Mouse (Mus musculus): ENCODE results near the gene Ceacam9. TPM values are rescaled to one million over a fixed set of nuclear protein-coding genes. Genes with fewer than 3 reads are reported as not detected.

The Ceacam9 gene
- total and polyA plus RNA-seq, 2 experiments from 2014 or later = not detected

GRCm38 (mm10) chr7:16766443-16766842 is 44.7 kb downstream of the Ceacam9 start:
- no peaks in the 10 kb centered on the region for H3K27me3 ChIP-seq (ENCODE audit: control insufficient read depth, insufficient read depth, low read length)
- H3K4me2 ChIP-seq (ENCODE audit: low read depth, low read length) = no peak overlapping the region
- 73% methylated on average over 2 of the region's 2 CpGs for WGBS
- TF ChIP-seq EP300 (IDR thresholded peaks at IDR 0.05; ENCODE audit: low read depth) (no peak), CTCF (IDR thresholded peaks at IDR 0.05; ENCODE audit: low read depth) (no peak)
- no peaks in the 10 kb centered on the region for H3K36me3 ChIP-seq (replicated peaks; ENCODE audit: control insufficient read depth, insufficient read depth, low read length)
- H3K4me3 ChIP-seq (ENCODE audit: low read depth, low read length) = no peak overlapping the region
- H3K27ac ChIP-seq (ENCODE audit: low read depth) = peak overlapping the region; percentile 7; the same call in 1 of the 2 replicates
- H3K4me1 ChIP-seq (ENCODE audit: control insufficient read depth, insufficient read depth) = peaks cover 3% of the 10 kb centered on the region; the same call in 1 of the 2 replicates
- DNase-seq (ENCODE audit: low spot score) (no peak), ATAC-seq (ENCODE audit: insufficient read depth, low read depth) (no peak)
- H3K9me3 ChIP-seq (replicated peaks; ENCODE audit: control insufficient read depth, low read length) = no peaks in the 10 kb centered on the region
- H3K9ac ChIP-seq (replicated peaks; ENCODE audit: low read depth, low read length) = no peak overlapping the region

Other genes starting within 250 kb of the Ceacam9 start
- not detected in 2 replicates for gene Npas1, start 244.2 kb upstream of the Ceacam9 start, total RNA-seq (2014; rRNA removed; ENCODE audit: low replicate concordance)
- gene Npas1, start 244.2 kb upstream of the Ceacam9 start, polyA plus RNA-seq (2015; fragmentation: Nextera tagmentation; extraction: Ambion mirVana) = 0.18 and 0.29 TPM in 2 replicates
- gene Arhgap35, start 106.9 kb upstream of the Ceacam9 start, total RNA-seq (2014; rRNA removed; ENCODE audit: low replicate concordance) = 57.5 and 67.6 TPM in 2 replicates
- 9.7 and 10.0 TPM in 2 replicates for gene Arhgap35, start 106.9 kb upstream of the Ceacam9 start, polyA plus RNA-seq (2015; fragmentation: Nextera tagmentation; extraction: Ambion mirVana)
- 0.19 and 1.6 TPM in 2 replicates for gene Ceacam15, start 46.2 kb upstream of the Ceacam9 start, total RNA-seq (2014; rRNA removed; ENCODE audit: low replicate concordance)
- 1.5 and 2.5 TPM in 2 replicates for gene Ceacam15, start 46.2 kb upstream of the Ceacam9 start, polyA plus RNA-seq (2015; fragmentation: Nextera tagmentation; extraction: Ambion mirVana)
- gene Ap2s1, start 16.5 kb downstream of the Ceacam9 start, total RNA-seq (2014; rRNA removed; ENCODE audit: low replicate concordance) = 299 and 316 TPM in 2 replicates
- 215 and 216 TPM in 2 replicates for gene Ap2s1, start 16.5 kb downstream of the Ceacam9 start, polyA plus RNA-seq (2015; fragmentation: Nextera tagmentation; extraction: Ambion mirVana)
- gene Slc1a5, start 59.4 kb downstream of the Ceacam9 start, total RNA-seq (2014; rRNA removed; ENCODE audit: low replicate concordance) = 55.8 and 81.4 TPM in 2 replicates
- gene Slc1a5, start 59.4 kb downstream of the Ceacam9 start, polyA plus RNA-seq (2015; fragmentation: Nextera tagmentation; extraction: Ambion mirVana) = 27.1 and 28.1 TPM in 2 replicates
- 128 and 148 TPM in 2 replicates for gene Strn4, start 94.0 kb downstream of the Ceacam9 start, total RNA-seq (2014; rRNA removed; ENCODE audit: low replicate concordance)
- gene Strn4, start 94.0 kb downstream of the Ceacam9 start, polyA plus RNA-seq (2015; fragmentation: Nextera tagmentation; extraction: Ambion mirVana) = 55.5 and 61.1 TPM in 2 replicates
- gene Fkrp, start 94.8 kb downstream of the Ceacam9 start, total RNA-seq (2014; rRNA removed; ENCODE audit: low replicate concordance) = 40.4 and 54.2 TPM in 2 replicates
- gene Fkrp, start 94.8 kb downstream of the Ceacam9 start, polyA plus RNA-seq (2015; fragmentation: Nextera tagmentation; extraction: Ambion mirVana) = 28.0 and 28.9 TPM in 2 replicates
- gene Prkd2, start 121.0 kb downstream of the Ceacam9 start, total RNA-seq (2014; rRNA removed; ENCODE audit: low replicate concordance) = 10.6 and 13.4 TPM in 2 replicates
- gene Prkd2, start 121.0 kb downstream of the Ceacam9 start, polyA plus RNA-seq (2015; fragmentation: Nextera tagmentation; extraction: Ambion mirVana) = 8.3 and 8.8 TPM in 2 replicates
- 63.9 and 69.6 TPM in 2 replicates for gene Dact3, start 153.4 kb downstream of the Ceacam9 start, total RNA-seq (2014; rRNA removed; ENCODE audit: low replicate concordance)
- gene Dact3, start 153.4 kb downstream of the Ceacam9 start, polyA plus RNA-seq (2015; fragmentation: Nextera tagmentation; extraction: Ambion mirVana) = 3.8 TPM in 2 replicates
- 0.27 and 4.0 TPM in 2 replicates for gene Gng8, start 169.9 kb downstream of the Ceacam9 start, total RNA-seq (2014; rRNA removed; ENCODE audit: low replicate concordance)
- 1.7 and 2.5 TPM in 2 replicates for gene Gng8, start 169.9 kb downstream of the Ceacam9 start, polyA plus RNA-seq (2015; fragmentation: Nextera tagmentation; extraction: Ambion mirVana)
- 0.58 and 2.3 TPM in 2 replicates for gene Ptgir, start 184.6 kb downstream of the Ceacam9 start, total RNA-seq (2014; rRNA removed; ENCODE audit: low replicate concordance)
- 1.1 and 1.2 TPM in 2 replicates for gene Ptgir, start 184.6 kb downstream of the Ceacam9 start, polyA plus RNA-seq (2015; fragmentation: Nextera tagmentation; extraction: Ambion mirVana)
- gene Calm3, start 202.2 kb downstream of the Ceacam9 start, total RNA-seq (2014; rRNA removed; ENCODE audit: low replicate concordance) = 342 and 417 TPM in 2 replicates
- 101 and 107 TPM in 2 replicates for gene Calm3, start 202.2 kb downstream of the Ceacam9 start, polyA plus RNA-seq (2015; fragmentation: Nextera tagmentation; extraction: Ambion mirVana)
- 2.9 and 4.0 TPM in 2 replicates for gene Pnmal2, start 222.8 kb downstream of the Ceacam9 start, total RNA-seq (2014; rRNA removed; ENCODE audit: low replicate concordance)
- 3.0 and 3.4 TPM in 2 replicates for gene Pnmal2, start 222.8 kb downstream of the Ceacam9 start, polyA plus RNA-seq (2015; fragmentation: Nextera tagmentation; extraction: Ambion mirVana)
- gene Pnmal1, start 237.8 kb downstream of the Ceacam9 start, total RNA-seq (2014; rRNA removed; ENCODE audit: low replicate concordance) = 0.08 TPM in 1 of 2 replicates, not detected in the other
- gene Pnmal1, start 237.8 kb downstream of the Ceacam9 start, polyA plus RNA-seq (2015; fragmentation: Nextera tagmentation; extraction: Ambion mirVana) = 0.04 TPM in 2 replicates

All from heart, postnatal 0 days (tissue).